Mouse (Mus musculus): ENCODE results near the gene Cdkn2d.

DNA sequence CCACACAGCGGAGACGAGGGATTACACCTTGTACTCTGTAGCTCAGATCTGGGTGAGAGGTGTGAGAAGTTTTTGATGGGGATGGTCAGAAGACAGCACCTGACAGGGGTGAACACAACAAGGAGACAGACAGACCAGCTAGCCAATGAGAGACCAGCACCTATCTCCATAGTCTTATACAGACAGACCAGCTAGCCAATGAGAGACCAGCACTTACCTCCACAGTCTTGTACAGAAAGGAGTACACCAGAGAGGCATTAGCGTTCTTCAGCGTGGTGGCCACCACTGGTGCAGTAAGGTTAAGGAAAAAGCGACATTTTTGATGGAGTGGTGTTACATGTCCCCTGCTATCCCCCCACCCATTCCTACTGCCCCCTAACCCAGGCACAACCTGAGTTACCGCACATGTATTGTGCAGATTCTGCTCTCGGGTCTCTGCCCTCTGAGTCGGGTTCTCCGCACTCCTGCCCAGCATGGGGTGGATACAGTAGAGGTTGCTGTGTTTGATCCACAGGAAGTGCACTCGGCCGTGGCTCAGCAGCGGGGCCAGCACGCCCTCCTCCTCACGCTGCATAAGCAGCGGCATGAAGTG lies 18.0 kb upstream of the Cdkn2d start:
- TF ChIP-seq GATA1 (IDR thresholded peaks at IDR 0.05; ENCODE audit: low read length) (no peak), TAL1 (IDR thresholded peaks at IDR 0.05; ENCODE audit: low read length) (no peak)
